Mouse (Mus musculus): Measurements from ENCODE around the gene Sapcd1.
"Not testable (repeated sequence)": the region's sequence is repeated elsewhere in the genome, so short reads cannot be mapped to it uniquely, and the experiment has no call there.

Sapcd1 gene

GRCm38 (mm10) chr17:35007387-35007991 lies 20.3 kb downstream of the Sapcd1 start:
- DNase-seq (ENCODE audit: low read depth, low spot score): no peak

GRCm38 (mm10) chr17:35005902-35006301 lies 21.9 kb downstream of the Sapcd1 start:
- DNase-seq (ENCODE audit: low read depth, low spot score): not testable (repeated sequence)

- DNase-seq (ENCODE audit: low read depth, low spot score): no peak
These were observed 22.7 kb downstream of the Sapcd1 start for GRCm38 (mm10) chr17:35005158-35005557.

GRCm38 (mm10) chr17:35004075-35004717 lies 23.6 kb downstream of the Sapcd1 start:
- DNase-seq (ENCODE audit: low read depth, low spot score): no peak

GRCm38 (mm10) chr17:35003022-35003838 lies 24.6 kb downstream of the Sapcd1 start:
- no peak for DNase-seq (ENCODE audit: low read depth, low spot score)

- peak; percentile 40 for DNase-seq (ENCODE audit: low read depth, low spot score)
These were observed 25.5 kb downstream of the Sapcd1 start for GRCm38 (mm10) chr17:35002153-35002865.

- peak; percentile 66 for DNase-seq (ENCODE audit: low read depth, low spot score)
These were observed 26.2 kb downstream of the Sapcd1 start for GRCm38 (mm10) chr17:35001452-35002152.

- peak; percentile 89 for DNase-seq (ENCODE audit: low read depth, low spot score)
These were observed 26.9 kb downstream of the Sapcd1 start, which contains the start of gene Vars for GRCm38 (mm10) chr17:35000717-35001451. TSS of gene Vars (plus strand) at chr17:35000987.

GRCm38 (mm10) chr17:34999871-35000716 lies 27.7 kb downstream of the Sapcd1 start:
- peak; percentile 63 for DNase-seq (ENCODE audit: low read depth, low spot score)

GRCm38 (mm10) chr17:34998526-34999430 lies 29.0 kb downstream of the Sapcd1 start:
- DNase-seq (ENCODE audit: low read depth, low spot score): no peak

GRCm38 (mm10) chr17:34997142-34997483 lies 30.7 kb downstream of the Sapcd1 start:
- DNase-seq (ENCODE audit: low read depth, low spot score): no peak

GRCm38 (mm10) chr17:34996411-34997141 lies 31.2 kb downstream of the Sapcd1 start:
- DNase-seq (ENCODE audit: low read depth, low spot score): no peak

GRCm38 (mm10) chr17:34995927-34996326 lies 31.9 kb downstream of the Sapcd1 start:
- DNase-seq (ENCODE audit: low read depth, low spot score): not testable (repeated sequence)

- DNase-seq (ENCODE audit: low read depth, low spot score): not testable (repeated sequence)
These were observed 32.6 kb downstream of the Sapcd1 start for GRCm38 (mm10) chr17:34995192-34995591.

- DNase-seq (ENCODE audit: low read depth, low spot score): no peak
These were observed 33.1 kb downstream of the Sapcd1 start for GRCm38 (mm10) chr17:34994751-34995150.

- DNase-seq (ENCODE audit: low read depth, low spot score): peak; percentile 77
These were observed 43.6 kb downstream of the Sapcd1 start for GRCm38 (mm10) chr17:34984218-34984617.

- no peak for DNase-seq (ENCODE audit: low read depth, low spot score)
These were observed 45.5 kb downstream of the Sapcd1 start for GRCm38 (mm10) chr17:34982328-34982727.

GRCm38 (mm10) chr17:34981690-34982180 lies 46.1 kb downstream of the Sapcd1 start, which contains the start of gene Lsm2:
TSS of gene Lsm2 (plus strand) at chr17:34981862.
- peak; percentile 96 for DNase-seq (ENCODE audit: low read depth, low spot score)
